Mouse (Mus musculus): ENCODE measurements at regions not wholly inside any gene's neighbourhood (a gene's known extent, or its start where the extent isn't known, plus 50 kb on each side); places are given as distances from the start of the nearest gene placed in this dataset.
"Not testable (repeated sequence)": the region's sequence is repeated elsewhere in the genome, so short reads cannot be mapped to it uniquely, and the experiment has no call there.

DNA sequence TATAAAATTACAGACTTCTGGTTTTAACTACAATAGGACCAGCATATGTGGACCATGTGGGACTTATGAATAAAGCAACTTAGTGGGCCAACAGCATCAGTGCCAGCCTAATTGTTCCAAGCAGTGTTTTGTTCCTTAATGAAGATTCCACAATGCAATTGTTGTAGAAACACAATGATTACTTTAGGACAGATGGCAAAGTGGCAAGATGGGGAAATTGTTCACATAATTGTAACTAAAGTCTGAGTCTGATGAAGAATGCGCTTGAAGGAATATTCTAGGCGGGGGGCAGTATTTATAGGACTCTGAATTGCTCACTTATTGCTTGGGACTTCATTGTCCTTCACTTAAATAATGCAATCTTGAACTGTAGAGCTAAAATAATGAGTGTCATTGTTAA, 253.4 kb upstream of the Kcnj3 start:
- no peak for ATAC-seq (ENCODE audit: low read depth)
- no peaks in the 10 kb centered on the region for H3K9me3 ChIP-seq (ENCODE audit: control insufficient read depth, low read length)
- no peaks in the 10 kb centered on the region for H3K36me3 ChIP-seq (ENCODE audit: control insufficient read depth, insufficient read depth, low read length)
- H3K4me1 ChIP-seq (ENCODE audit: control insufficient read depth, insufficient read depth, low read length) = no peaks in the 10 kb centered on the region
- no peaks in the 10 kb centered on the region for H3K27me3 ChIP-seq (ENCODE audit: control insufficient read depth, insufficient read depth, low read length)
- no peak overlapping the region for H3K4me2 ChIP-seq (ENCODE audit: low read depth, low read length)
- H3K4me3 ChIP-seq (ENCODE audit: low read depth, low read length) = no peak overlapping the region
- no peak overlapping the region for H3K27ac ChIP-seq (ENCODE audit: low read depth, low read length)
- H3K9ac ChIP-seq (replicated peaks; ENCODE audit: low read depth, low read length) = no peak overlapping the region
- 68% methylated on average over 2 of the region's 2 CpGs for WGBS

DNA sequence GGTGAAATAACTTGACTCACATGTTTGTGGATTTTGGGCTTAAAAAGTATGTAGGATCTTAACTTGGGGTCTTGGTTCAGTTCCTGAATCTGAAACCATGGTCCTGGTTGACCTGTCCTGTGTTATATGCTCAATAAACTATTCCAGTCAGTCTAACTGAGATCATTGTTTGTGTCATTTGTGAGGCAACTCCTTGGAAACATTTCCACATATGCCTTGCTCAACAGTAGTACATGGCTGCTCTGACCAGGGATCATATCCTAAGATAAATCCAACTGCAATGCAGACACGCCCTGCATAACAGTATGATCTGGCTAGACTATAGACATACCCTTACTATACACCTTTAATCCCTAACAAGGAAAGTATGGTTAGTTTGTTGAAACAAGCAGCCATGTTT, 228.9 kb upstream of the Kcnj3 start:
- Histone ChIP-seq H3K27me3 (ENCODE audit: control insufficient read depth, insufficient read depth, low read length) (no peaks in the 10 kb centered on the region), H3K9me3 (ENCODE audit: control insufficient read depth, low read length) (no peaks in the 10 kb centered on the region), H3K4me2 (ENCODE audit: low read depth, low read length) (no peak overlapping the region), H3K27ac (ENCODE audit: low read depth, low read length) (no peak overlapping the region), H3K4me3 (ENCODE audit: low read depth, low read length) (no peak overlapping the region), H3K9ac (replicated peaks; ENCODE audit: low read depth, low read length) (no peak overlapping the region), H3K36me3 (ENCODE audit: control insufficient read depth, insufficient read depth, low read length) (no peaks in the 10 kb centered on the region), H3K4me1 (ENCODE audit: control insufficient read depth, insufficient read depth, low read length) (no peaks in the 10 kb centered on the region)
- no peak for ATAC-seq (ENCODE audit: low read depth)
- 97% methylated on average over 1 of the region's 1 CpGs for WGBS

DNA sequence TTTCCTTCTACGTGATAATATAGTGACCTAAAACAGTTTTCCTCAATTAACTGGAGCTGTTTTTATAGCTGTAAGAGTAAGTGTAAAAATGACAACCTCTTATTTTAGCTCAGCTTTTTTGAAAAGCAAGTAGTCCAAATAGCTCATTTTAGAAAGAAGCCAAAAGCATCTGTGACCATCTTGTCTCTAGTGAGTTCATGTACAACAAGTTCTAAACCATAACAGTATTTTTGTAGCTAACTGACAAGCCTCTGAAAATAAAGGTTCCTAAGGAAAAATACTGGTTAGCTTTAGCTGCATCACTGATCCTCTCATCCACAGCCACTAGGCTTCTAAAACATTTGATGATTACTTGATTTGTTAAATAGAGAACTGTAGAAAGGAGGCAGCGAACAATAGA, 227.2 kb upstream of the Kcnj3 start:
- H3K9ac ChIP-seq (replicated peaks; ENCODE audit: low read depth, low read length) = no peak overlapping the region
- ATAC-seq (ENCODE audit: low read depth) = no peak
- no peaks in the 10 kb centered on the region for H3K9me3 ChIP-seq (ENCODE audit: control insufficient read depth, low read length)
- no peaks in the 10 kb centered on the region for H3K27me3 ChIP-seq (ENCODE audit: control insufficient read depth, insufficient read depth, low read length)
- no peak overlapping the region for H3K4me2 ChIP-seq (ENCODE audit: low read depth, low read length)
- no peaks in the 10 kb centered on the region for H3K36me3 ChIP-seq (ENCODE audit: control insufficient read depth, insufficient read depth, low read length)
- no peak overlapping the region for H3K4me3 ChIP-seq (ENCODE audit: low read depth, low read length)
- H3K27ac ChIP-seq (ENCODE audit: low read depth, low read length) = no peak overlapping the region
- no peaks in the 10 kb centered on the region for H3K4me1 ChIP-seq (ENCODE audit: control insufficient read depth, insufficient read depth, low read length)
- 81% methylated on average over 2 of the region's 2 CpGs for WGBS

DNA sequence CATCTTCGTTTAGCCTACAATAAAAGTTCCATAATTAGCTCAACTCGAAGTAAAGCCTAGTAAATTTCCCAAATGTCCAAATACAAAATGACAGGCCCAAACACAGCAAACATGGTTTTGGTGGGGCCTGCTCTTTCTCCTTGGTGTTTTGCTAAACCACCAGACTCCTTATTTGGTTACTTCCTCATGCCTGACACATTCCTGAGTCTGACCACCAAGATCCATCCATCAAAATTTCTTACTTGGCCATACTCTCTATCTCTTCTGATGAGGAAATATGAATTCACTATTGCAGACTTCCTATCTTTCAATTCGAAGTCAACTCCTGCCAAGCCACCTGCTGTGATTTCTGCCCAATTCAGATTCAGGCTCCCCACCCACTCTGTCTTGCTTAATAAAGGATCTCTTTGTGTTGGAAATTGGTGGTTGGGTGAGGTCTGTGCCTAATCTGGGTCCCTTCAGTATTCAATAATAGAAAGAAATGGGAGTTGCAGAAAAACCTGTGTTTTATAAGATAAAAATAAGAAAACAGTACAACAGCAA, 225.9 kb upstream of the Kcnj3 start:
- Histone ChIP-seq H3K27ac (ENCODE audit: low read depth, low read length) (no peak overlapping the region), H3K4me2 (ENCODE audit: low read depth, low read length) (no peak overlapping the region), H3K4me1 (ENCODE audit: control insufficient read depth, insufficient read depth, low read length) (no peaks in the 10 kb centered on the region), H3K9ac (replicated peaks; ENCODE audit: low read depth, low read length) (no peak overlapping the region), H3K27me3 (ENCODE audit: control insufficient read depth, insufficient read depth, low read length) (no peaks in the 10 kb centered on the region), H3K36me3 (ENCODE audit: control insufficient read depth, insufficient read depth, low read length) (no peaks in the 10 kb centered on the region), H3K4me3 (ENCODE audit: low read depth, low read length) (no peak overlapping the region), H3K9me3 (ENCODE audit: control insufficient read depth, low read length) (no peaks in the 10 kb centered on the region)
- 66% methylated on average over 3 of the region's 3 CpGs for WGBS
- ATAC-seq (ENCODE audit: low read depth) = no peak

DNA sequence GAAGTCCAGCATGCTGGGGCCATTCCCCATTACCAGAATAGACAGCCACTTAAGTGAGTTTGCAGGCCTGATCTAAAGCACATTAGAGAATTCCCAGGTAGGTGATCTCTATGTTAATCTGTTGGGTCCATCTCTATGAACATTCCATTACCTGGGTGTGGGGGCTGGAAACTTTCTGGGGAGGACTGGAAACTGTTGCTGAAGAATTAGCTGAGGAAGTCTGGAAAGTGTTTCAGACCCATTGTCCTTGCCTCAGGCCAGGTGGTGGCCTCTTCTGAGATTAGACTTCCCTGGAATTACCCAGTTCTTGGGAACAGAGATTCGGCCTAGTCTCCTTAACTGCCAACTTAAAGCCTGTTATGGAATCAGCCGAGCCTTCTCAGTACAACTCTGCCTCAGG, 224.5 kb upstream of the Kcnj3 start:
- Histone ChIP-seq H3K9me3 (ENCODE audit: control insufficient read depth, low read length) (no peaks in the 10 kb centered on the region), H3K4me2 (ENCODE audit: low read depth, low read length) (no peak overlapping the region), H3K27ac (ENCODE audit: low read depth, low read length) (no peak overlapping the region), H3K9ac (replicated peaks; ENCODE audit: low read depth, low read length) (no peak overlapping the region), H3K4me1 (ENCODE audit: control insufficient read depth, insufficient read depth, low read length) (no peaks in the 10 kb centered on the region), H3K36me3 (ENCODE audit: control insufficient read depth, insufficient read depth, low read length) (no peaks in the 10 kb centered on the region), H3K4me3 (ENCODE audit: low read depth, low read length) (no peak overlapping the region), H3K27me3 (ENCODE audit: control insufficient read depth, insufficient read depth, low read length) (no peaks in the 10 kb centered on the region)
- WGBS = 82% methylated on average over 2 of the region's 2 CpGs
- ATAC-seq (ENCODE audit: low read depth) = no peak

DNA sequence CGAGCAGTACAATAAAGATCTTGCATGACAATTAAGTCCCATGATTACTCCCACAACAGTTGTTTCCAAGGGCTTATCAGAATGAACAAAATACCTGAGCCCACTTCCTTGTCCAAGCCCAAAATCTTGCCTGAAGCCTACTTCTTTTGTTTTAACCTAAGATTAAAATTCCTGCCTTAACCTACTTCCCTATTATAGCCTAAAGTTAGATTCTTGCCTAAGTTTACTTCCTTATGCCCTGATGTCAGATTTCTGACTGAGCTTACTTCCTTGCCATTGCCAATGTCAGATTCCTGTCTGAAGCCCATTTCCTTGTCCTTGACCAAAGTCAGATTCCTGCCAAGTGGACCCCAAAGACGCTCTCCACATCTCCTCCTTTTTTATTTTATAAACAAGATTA, 213.7 kb upstream of the Kcnj3 start:
- H3K4me1 ChIP-seq (ENCODE audit: control insufficient read depth, insufficient read depth, low read length) = no peaks in the 10 kb centered on the region
- 64% methylated on average over 2 of the region's 2 CpGs for WGBS
- no peaks in the 10 kb centered on the region for H3K9me3 ChIP-seq (ENCODE audit: control insufficient read depth, low read length)
- no peak for ATAC-seq (ENCODE audit: low read depth)
- H3K27ac ChIP-seq (ENCODE audit: low read depth, low read length) = no peak overlapping the region
- no peak overlapping the region for H3K4me2 ChIP-seq (ENCODE audit: low read depth, low read length)
- no peaks in the 10 kb centered on the region for H3K36me3 ChIP-seq (ENCODE audit: control insufficient read depth, insufficient read depth, low read length)
- no peak overlapping the region for H3K4me3 ChIP-seq (ENCODE audit: low read depth, low read length)
- no peaks in the 10 kb centered on the region for H3K27me3 ChIP-seq (ENCODE audit: control insufficient read depth, insufficient read depth, low read length)
- H3K9ac ChIP-seq (replicated peaks; ENCODE audit: low read depth, low read length) = no peak overlapping the region

DNA sequence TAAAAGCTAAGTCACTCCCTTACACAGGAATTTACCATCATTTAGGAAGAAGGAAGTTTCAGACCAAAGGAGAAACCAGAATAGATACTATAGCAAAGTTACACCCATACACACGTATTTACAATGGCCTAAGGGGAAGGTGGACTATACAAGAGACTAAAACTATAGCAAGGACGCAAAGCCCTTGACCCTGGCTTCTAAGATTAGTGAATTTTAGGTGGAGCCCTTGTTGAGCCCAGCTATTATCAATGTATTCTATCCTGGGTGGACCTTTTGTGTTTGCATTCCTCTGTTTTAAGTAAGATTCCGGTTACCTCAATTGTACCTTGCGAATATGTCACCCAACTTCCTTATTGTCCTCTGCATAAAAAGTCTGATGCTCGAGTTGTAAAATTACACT, 213.0 kb upstream of the Kcnj3 start:
- H3K27ac ChIP-seq (ENCODE audit: low read depth, low read length) = not testable (repeated sequence)

DNA sequence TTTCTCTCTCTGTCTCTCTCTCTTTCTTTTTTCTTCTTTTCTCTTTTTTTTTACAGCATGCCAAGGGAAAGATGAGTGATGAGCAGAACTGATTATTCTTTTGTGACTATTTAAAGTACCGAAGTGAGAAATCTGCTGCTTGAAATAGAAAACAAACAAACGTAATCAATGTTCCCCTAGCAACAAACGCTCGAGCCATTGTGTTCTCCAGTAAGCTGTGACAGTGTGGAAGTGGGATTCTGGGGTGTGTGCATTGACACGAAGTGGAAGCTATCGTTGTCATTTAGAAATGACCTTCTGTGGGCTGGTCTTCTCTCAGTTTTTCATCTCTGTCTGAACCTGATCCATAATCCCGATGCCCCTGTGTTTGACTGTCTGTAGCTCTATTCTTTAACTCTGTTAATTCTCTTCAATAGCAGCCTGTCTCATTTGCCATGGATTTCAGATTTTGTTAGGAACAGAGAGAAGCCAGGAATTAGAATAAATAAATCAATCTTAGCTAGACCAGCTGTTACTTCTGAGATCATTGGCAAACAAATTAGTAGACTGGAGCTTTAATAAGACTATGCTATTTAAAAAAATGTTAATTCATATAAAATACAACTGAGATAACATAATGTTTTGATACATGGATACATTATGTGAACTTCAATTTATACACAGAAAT, 207.5 kb upstream of the Kcnj3 start:
- Histone ChIP-seq H3K4me2 (ENCODE audit: low read depth, low read length) (no peak overlapping the region), H3K27ac (ENCODE audit: low read depth, low read length) (no peak overlapping the region), H3K36me3 (ENCODE audit: control insufficient read depth, insufficient read depth, low read length) (no peaks in the 10 kb centered on the region), H3K4me3 (ENCODE audit: low read depth, low read length) (no peak overlapping the region), H3K9me3 (ENCODE audit: control insufficient read depth, low read length) (no peaks in the 10 kb centered on the region), H3K27me3 (ENCODE audit: control insufficient read depth, insufficient read depth, low read length) (no peaks in the 10 kb centered on the region), H3K4me1 (ENCODE audit: control insufficient read depth, insufficient read depth, low read length) (no peaks in the 10 kb centered on the region), H3K9ac (replicated peaks; ENCODE audit: low read depth, low read length) (no peak overlapping the region)
- WGBS = 71% methylated on average over 7 of the region's 7 CpGs
- ATAC-seq (ENCODE audit: low read depth) = no peak

More for the DNA sequence above, 213.0 kb upstream of the Kcnj3 start:
- H3K4me3 ChIP-seq (ENCODE audit: low read depth, low read length); H3K4me2 ChIP-seq (ENCODE audit: low read depth, low read length); H3K4me1 ChIP-seq (ENCODE audit: control insufficient read depth, insufficient read depth, low read length); ATAC-seq (ENCODE audit: low read depth); H3K9me3 ChIP-seq (ENCODE audit: control insufficient read depth, low read length); H3K9ac ChIP-seq (replicated peaks; ENCODE audit: low read depth, low read length); H3K36me3 ChIP-seq (ENCODE audit: control insufficient read depth, insufficient read depth, low read length); H3K27me3 ChIP-seq (ENCODE audit: control insufficient read depth, insufficient read depth, low read length): not testable (repeated sequence)
- 89% methylated on average over 5 of the region's 5 CpGs for WGBS

DNA sequence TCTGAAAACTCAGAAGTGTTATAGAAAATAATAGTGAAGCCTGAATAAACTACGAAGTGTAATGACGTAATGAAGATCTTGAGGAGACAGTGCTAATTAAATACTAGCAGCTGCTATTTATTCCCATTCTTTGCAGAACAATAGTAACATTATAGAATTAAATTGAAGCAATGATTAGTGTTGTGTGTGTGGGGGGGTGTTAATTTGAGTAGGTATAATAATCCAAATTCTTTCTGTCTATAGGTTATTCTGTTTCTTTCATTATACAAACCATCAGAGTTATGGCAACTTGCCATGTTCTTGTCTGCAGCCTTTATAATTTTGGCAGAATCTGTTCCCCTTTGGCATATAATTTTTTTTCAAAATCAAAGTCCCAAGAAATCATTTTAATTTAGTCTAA, 203.9 kb upstream of the Kcnj3 start:
- 81% methylated on average over 2 of the region's 2 CpGs for WGBS
- Histone ChIP-seq H3K4me3 (ENCODE audit: low read depth, low read length) (no peak overlapping the region), H3K27ac (ENCODE audit: low read depth, low read length) (no peak overlapping the region), H3K4me2 (ENCODE audit: low read depth, low read length) (no peak overlapping the region), H3K9me3 (ENCODE audit: control insufficient read depth, low read length) (no peaks in the 10 kb centered on the region), H3K27me3 (ENCODE audit: control insufficient read depth, insufficient read depth, low read length) (no peaks in the 10 kb centered on the region), H3K4me1 (ENCODE audit: control insufficient read depth, insufficient read depth, low read length) (no peaks in the 10 kb centered on the region), H3K9ac (replicated peaks; ENCODE audit: low read depth, low read length) (no peak overlapping the region), H3K36me3 (ENCODE audit: control insufficient read depth, insufficient read depth, low read length) (no peaks in the 10 kb centered on the region)
- no peak for ATAC-seq (ENCODE audit: low read depth)
